Mouse (Mus musculus): ENCODE data around the gene Ankrd10. TPM values are rescaled to one million over a fixed set of nuclear protein-coding genes. Genes with fewer than 3 reads are reported as not detected.
"Not testable (repeated sequence)": the region's sequence is repeated elsewhere in the genome, so short reads cannot be mapped to it uniquely, and the experiment has no call there.

Ankrd10 gene
- polyA plus RNA-seq, 1 experiment from 2014 or later: 98.8 TPM

DNA sequence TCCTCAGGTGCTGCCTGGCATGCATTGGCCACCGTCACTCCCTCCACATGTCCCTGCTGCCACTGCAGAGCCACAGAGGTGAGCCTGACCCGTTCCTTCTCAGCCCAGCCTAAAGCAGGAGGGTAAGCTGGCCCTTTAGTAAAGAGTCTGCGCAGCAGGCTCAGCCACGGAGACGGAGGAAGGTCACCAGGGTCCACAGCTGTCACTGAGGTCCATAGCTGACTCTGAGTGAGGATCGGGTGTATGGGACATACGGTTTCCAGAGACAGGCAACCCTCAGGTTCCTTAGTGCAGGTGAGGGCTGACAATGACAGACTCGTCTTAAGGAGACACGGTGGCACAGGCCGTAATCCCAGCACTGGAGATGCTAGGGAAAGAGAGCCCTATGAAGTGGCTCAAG is 63.6 kb downstream of the Ankrd10 start:
- ATAC-seq (no peak), DNase-seq (ENCODE audit: low spot score) (no peak)
- 91% methylated on average over 10 of the region's 10 CpGs for WGBS
- Histone ChIP-seq H3K9ac (ENCODE audit: low read length) (no peak overlapping the region), H3K4me1 (ENCODE audit: control insufficient read depth, insufficient read depth, low read length) (0 out of 2 replicates have a peak, but pooled peaks cover 3% of the 10 kb centered on the region), H3K27me3 (replicated peaks; ENCODE audit: control insufficient read depth, insufficient read depth, low read length) (no peaks in the 10 kb centered on the region), H3K27ac (ENCODE audit: low read depth, low read length) (no peak overlapping the region), H3K9me3 (replicated peaks; ENCODE audit: control insufficient read depth, low read length) (no peaks in the 10 kb centered on the region), H3K4me2 (ENCODE audit: low read length) (no peak overlapping the region), H3K4me3 (ENCODE audit: low read depth, low read length) (no peak overlapping the region), H3K36me3 (ENCODE audit: control insufficient read depth, insufficient read depth, low read length) (peaks cover 11% of the 10 kb centered on the region)

DNA sequence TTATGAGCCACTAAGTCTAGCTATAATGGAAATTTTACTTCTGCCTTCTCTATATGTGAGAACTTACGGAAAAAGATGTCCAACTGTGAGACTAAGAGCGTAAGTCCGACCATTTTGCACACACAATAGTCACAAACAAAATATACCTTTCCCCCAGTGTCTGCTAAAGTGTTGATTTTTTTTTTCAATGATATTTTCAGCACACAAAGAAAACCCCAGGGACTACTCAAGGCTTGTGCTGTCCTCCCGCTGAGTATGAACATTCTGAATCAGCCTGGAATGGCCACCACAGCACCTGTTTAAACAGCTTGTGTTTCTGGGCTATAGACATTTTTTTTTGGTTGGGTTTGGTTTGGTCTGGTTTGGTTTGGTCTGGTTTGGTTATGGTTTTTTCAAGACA is 64.8 kb downstream of the Ankrd10 start:
- no peaks in the 10 kb centered on the region for H3K4me1 ChIP-seq (ENCODE audit: control insufficient read depth, insufficient read depth, low read length)
- no peak overlapping the region for H3K27ac ChIP-seq (ENCODE audit: low read depth, low read length)
- H3K4me3 ChIP-seq (ENCODE audit: low read depth, low read length): no peak overlapping the region
- H3K36me3 ChIP-seq (ENCODE audit: control insufficient read depth, insufficient read depth, low read length): peaks cover 14% of the 10 kb centered on the region
- H3K9ac ChIP-seq (ENCODE audit: low read length): no peak overlapping the region
- 97% methylated on average over 4 of the region's 4 CpGs for WGBS
- DNase-seq (ENCODE audit: low spot score) (no peak), ATAC-seq (no peak)
- no peaks in the 10 kb centered on the region for H3K27me3 ChIP-seq (replicated peaks; ENCODE audit: control insufficient read depth, insufficient read depth, low read length)
- no peak overlapping the region for H3K4me2 ChIP-seq (ENCODE audit: low read length)
- no peaks in the 10 kb centered on the region for H3K9me3 ChIP-seq (replicated peaks; ENCODE audit: control insufficient read depth, low read length)

DNA sequence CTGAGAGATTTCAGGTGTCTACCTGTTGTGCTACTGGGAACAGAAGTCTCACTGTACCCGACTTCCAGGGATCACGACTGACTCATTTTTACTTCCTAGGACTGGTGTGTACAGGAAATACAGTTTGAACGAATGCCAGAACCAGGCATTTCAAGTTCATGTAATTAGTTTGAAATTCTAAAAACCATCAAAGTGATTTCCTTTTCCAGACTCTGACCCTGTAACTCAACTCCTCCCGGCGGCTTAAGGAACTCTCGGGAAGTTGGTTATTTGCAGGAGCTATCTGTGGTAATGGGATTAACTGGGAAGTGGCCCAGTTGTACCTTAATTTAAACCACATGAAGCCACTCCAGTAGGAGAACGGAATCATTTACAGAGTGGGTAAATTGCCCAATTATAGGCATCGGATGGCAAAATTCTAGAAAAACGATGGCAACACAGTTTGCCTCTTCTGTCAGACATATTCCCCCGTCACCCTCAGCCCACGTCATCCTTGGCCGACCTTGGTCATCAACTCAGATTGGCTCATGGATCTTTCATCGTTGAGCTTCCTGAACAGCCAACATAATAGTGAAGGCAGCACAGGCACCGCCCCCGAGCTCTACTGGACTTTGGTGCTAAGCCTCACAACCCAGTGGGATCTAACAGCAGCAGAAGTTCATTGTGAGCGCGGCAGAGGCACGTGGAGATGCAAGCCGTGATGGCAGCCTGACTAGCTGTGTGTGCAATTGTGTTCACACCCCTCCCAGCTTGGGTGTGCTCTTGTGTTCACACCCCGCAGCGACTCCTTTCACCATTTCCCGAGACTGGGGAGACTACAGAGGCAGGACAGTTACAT is 66.1 kb downstream of the Ankrd10 start:
- no peaks in the 10 kb centered on the region for H3K4me1 ChIP-seq (ENCODE audit: control insufficient read depth, insufficient read depth, low read length)
- no peak overlapping the region for H3K4me3 ChIP-seq (ENCODE audit: low read depth, low read length)
- H3K27ac ChIP-seq (ENCODE audit: low read depth, low read length): no peak overlapping the region
- H3K9ac ChIP-seq (ENCODE audit: low read length): no peak overlapping the region
- H3K4me2 ChIP-seq (ENCODE audit: low read length): no peak overlapping the region
- peaks cover 3% of the 10 kb centered on the region; the same call in 1 of the 2 replicates for H3K9me3 ChIP-seq (replicated peaks; ENCODE audit: control insufficient read depth, low read length)
- H3K36me3 ChIP-seq (ENCODE audit: control insufficient read depth, insufficient read depth, low read length): peaks cover 25% of the 10 kb centered on the region
- ATAC-seq: no peak
- 88% methylated on average over 22 of the region's 22 CpGs for WGBS
- DNase-seq (ENCODE audit: low spot score): no peak
- no peaks in the 10 kb centered on the region for H3K27me3 ChIP-seq (replicated peaks; ENCODE audit: control insufficient read depth, insufficient read depth, low read length)

DNA sequence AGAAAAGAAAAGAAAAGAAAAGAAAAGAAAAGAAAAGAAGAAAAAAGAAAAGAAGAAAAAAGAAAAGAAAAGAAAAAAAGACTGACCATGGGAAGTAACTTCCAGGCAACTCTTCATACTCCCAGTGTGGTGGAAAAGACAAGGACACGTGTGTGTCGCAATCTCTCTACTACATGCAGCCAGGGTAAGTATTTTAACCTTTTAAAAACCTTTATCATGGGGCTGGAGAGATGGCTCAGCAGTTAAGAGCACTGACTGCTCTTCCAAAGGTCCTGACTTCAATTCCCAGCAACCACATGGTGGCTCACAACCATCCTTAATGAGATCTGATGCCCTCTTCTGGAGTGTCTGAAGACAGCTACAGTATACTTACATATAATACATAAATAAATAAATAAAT is 67.4 kb downstream of the Ankrd10 start:
- WGBS: 98% methylated on average over 2 of the region's 2 CpGs
- not testable (repeated sequence) for ATAC-seq; H3K4me1 ChIP-seq (ENCODE audit: control insufficient read depth, insufficient read depth, low read length); H3K9ac ChIP-seq (ENCODE audit: low read length); DNase-seq (ENCODE audit: low spot score); H3K27me3 ChIP-seq (replicated peaks; ENCODE audit: control insufficient read depth, insufficient read depth, low read length); H3K4me2 ChIP-seq (ENCODE audit: low read length); H3K4me3 ChIP-seq (ENCODE audit: low read depth, low read length); H3K9me3 ChIP-seq (replicated peaks; ENCODE audit: control insufficient read depth, low read length); H3K27ac ChIP-seq (ENCODE audit: low read depth, low read length)
- H3K36me3 ChIP-seq (ENCODE audit: control insufficient read depth, insufficient read depth, low read length): peaks cover 38% of the 10 kb centered on the region

DNA sequence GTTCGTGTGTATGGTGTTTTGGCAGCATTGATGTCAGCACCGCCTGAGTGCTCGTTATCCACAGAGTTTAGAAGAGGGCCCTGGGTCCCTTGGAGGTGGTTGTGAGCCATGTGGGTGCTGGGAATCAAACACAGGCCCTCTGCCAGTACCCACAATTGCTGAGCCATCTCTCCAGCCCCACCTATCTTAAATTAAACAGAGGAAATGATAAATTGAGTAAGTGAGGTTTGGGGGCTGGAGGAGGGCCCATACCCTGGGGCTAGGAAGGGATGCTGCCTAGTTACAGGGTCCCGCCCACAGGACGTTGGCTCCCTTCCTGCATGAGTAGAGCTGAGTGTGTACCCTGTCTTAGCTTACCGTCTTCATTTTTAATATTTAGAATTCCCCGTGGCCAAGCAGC is 70.8 kb downstream of the Ankrd10 start:
- H3K4me1 ChIP-seq (ENCODE audit: control insufficient read depth, insufficient read depth, low read length): no peaks in the 10 kb centered on the region
- no peak overlapping the region for H3K4me3 ChIP-seq (ENCODE audit: low read depth, low read length)
- peaks cover 5% of the 10 kb centered on the region; the same call in 1 of the 2 replicates for H3K9me3 ChIP-seq (replicated peaks; ENCODE audit: control insufficient read depth, low read length)
- H3K27ac ChIP-seq (ENCODE audit: low read depth, low read length): no peak overlapping the region
- no peaks in the 10 kb centered on the region for H3K27me3 ChIP-seq (replicated peaks; ENCODE audit: control insufficient read depth, insufficient read depth, low read length)
- ATAC-seq (no peak), DNase-seq (ENCODE audit: low spot score) (no peak)
- peaks cover 49% of the 10 kb centered on the region for H3K36me3 ChIP-seq (ENCODE audit: control insufficient read depth, insufficient read depth, low read length)
- H3K4me2 ChIP-seq (ENCODE audit: low read length): no peak overlapping the region
- H3K9ac ChIP-seq (ENCODE audit: low read length): no peak overlapping the region
- 89% methylated on average over 7 of the region's 7 CpGs for WGBS

- ATAC-seq: no peak
- H3K27me3 ChIP-seq (replicated peaks; ENCODE audit: control insufficient read depth, insufficient read depth, low read length): no peaks in the 10 kb centered on the region
- 88% methylated on average over 5 of the region's 5 CpGs for WGBS
- peaks cover 49% of the 10 kb centered on the region for H3K36me3 ChIP-seq (ENCODE audit: control insufficient read depth, insufficient read depth, low read length)
- peaks cover 2% of the 10 kb centered on the region; the same call in 1 of the 2 replicates for H3K4me1 ChIP-seq (ENCODE audit: control insufficient read depth, insufficient read depth, low read length)
- H3K4me3 ChIP-seq (ENCODE audit: low read depth, low read length): no peak overlapping the region
- DNase-seq (ENCODE audit: low spot score): no peak
- H3K9ac ChIP-seq (ENCODE audit: low read length): no peak overlapping the region
- no peak overlapping the region for H3K27ac ChIP-seq (ENCODE audit: low read depth, low read length)
- no peak overlapping the region for H3K4me2 ChIP-seq (ENCODE audit: low read length)
- peaks cover 5% of the 10 kb centered on the region; the same call in 1 of the 2 replicates for H3K9me3 ChIP-seq (replicated peaks; ENCODE audit: control insufficient read depth, low read length)
These were observed 71.3 kb downstream of the Ankrd10 start for GRCm38 (mm10) chr8:11564236-11564635.

Small RNA genes within 50 kb of the gene (microRNA-seq; reads per million reads assigned to microRNA genes)
- gene Mir7238: 1.2 reads per million

Other genes starting within 250 kb of the Ankrd10 start
- gene Rab20, start 157.0 kb downstream of the Ankrd10 start, polyA plus RNA-seq (2014; fragmentation: Nextera tagmentation; extraction: Ambion mirVana): 0.66 and 1.0 TPM in 2 replicates
- gene Naxd, start 138.3 kb downstream of the Ankrd10 start, polyA plus RNA-seq (2014; fragmentation: Nextera tagmentation; extraction: Ambion mirVana): 158 and 170 TPM in 2 replicates
- 26.0 and 30.5 TPM in 2 replicates for gene Cars2, start 85.0 kb downstream of the Ankrd10 start, polyA plus RNA-seq (2014; fragmentation: Nextera tagmentation; extraction: Ambion mirVana)
- gene Ing1, start 80.2 kb downstream of the Ankrd10 start, polyA plus RNA-seq (2014; fragmentation: Nextera tagmentation; extraction: Ambion mirVana): 49.1 and 50.8 TPM in 2 replicates
- not detected in 2 replicates for gene 1700016D06Rik, start 65.3 kb upstream of the Ankrd10 start, polyA plus RNA-seq (2014; fragmentation: Nextera tagmentation; extraction: Ambion mirVana)
- 62.2 and 72.7 TPM in 2 replicates for gene Arhgef7, start 92.0 kb upstream of the Ankrd10 start, polyA plus RNA-seq (2014; fragmentation: Nextera tagmentation; extraction: Ambion mirVana)
- 0.58 TPM in 1 of 2 replicates, not detected in the other for gene Tex29, start 204.7 kb upstream of the Ankrd10 start, polyA plus RNA-seq (2014; fragmentation: Nextera tagmentation; extraction: Ambion mirVana)

Data from forebrain, embryonic 14.5 days (tissue).